Mouse (Mus musculus): Measurements from ENCODE around the gene Sele.

The Sele gene

DNA sequence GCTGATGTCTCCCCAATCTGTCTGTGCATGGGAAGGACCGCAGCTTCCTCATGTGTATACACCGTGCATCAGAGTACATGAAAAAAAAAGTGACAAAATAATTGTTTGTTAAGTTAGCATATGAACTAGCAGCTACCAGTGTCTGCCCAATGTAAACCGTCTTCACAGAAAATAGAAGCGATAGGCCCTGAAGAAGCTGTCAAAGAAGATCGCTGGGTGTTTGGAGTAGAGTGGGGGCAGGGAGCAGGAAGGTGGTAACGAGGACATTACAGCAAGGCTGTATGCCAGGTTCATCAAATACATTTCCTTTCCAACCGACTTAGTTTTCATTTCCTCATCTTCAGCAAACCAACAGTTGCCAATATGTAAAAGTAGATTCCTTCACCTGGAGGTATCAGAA is 23.1 kb downstream of the Sele start:
- DNase-seq (ENCODE audit: low read depth in 1 of 2, low spot score in 2 of 2): no peak

DNA sequence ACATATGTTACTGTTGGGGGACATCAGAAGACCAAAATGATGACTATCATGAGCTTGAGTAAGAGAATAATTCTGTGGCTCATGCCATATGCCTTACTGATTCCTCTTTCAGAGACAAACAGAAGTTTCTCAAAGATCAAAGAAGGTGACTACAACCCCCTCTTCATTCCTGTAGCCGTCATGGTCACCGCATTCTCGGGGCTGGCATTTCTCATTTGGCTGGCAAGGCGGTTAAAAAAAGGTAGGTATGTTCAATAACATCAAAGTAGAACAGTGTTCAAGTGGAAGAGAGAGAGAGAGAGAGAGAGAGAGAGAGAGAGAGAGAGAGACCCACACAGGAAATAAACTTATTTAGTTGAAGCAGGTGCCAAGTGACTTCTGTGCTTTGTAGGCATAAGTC is 24.0 kb downstream of the Sele start:
- DNase-seq (ENCODE audit: low read depth in 1 of 2, low spot score in 2 of 2): no peak

GRCm38 (mm10) chr1:164073091-164073490 is 25.1 kb downstream of the Sele start:
- DNase-seq (ENCODE audit: low read depth in 1 of 2, low spot score in 2 of 2): no peak

- no peak for DNase-seq (ENCODE audit: low read depth in 1 of 2, low spot score in 2 of 2)
Measured at GRCm38 (mm10) chr1:164073803-164074202, 25.8 kb downstream of the Sele start.

- DNase-seq (ENCODE audit: low read depth in 1 of 2, low spot score in 2 of 2): no peak
Measured at GRCm38 (mm10) chr1:164074606-164075140, 26.6 kb downstream of the Sele start.

DNA sequence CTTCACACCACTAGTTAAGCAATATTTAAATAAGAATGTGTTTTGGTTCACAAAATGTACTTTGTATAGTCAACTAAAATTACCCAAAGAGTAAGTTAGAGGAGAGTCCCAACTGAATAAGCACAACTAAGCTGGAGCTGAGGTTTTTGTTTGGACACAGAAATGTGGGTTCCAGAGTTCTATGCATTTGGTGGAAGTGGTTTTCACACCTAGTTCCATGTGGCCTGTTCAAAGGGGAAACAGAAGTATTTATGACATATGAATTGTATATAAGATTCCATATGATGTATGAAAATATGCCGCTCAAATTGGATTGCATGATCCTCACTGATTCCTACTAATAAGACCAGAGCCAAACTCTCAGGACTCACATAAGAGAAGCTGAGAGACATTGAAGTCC is 27.4 kb downstream of the Sele start:
- no peak for DNase-seq (ENCODE audit: low read depth in 1 of 2, low spot score in 2 of 2)

GRCm38 (mm10) chr1:164076441-164076840 is 28.4 kb downstream of the Sele start:
- no peak for DNase-seq (ENCODE audit: low read depth in 1 of 2, low spot score in 2 of 2)

- no peak for DNase-seq (ENCODE audit: low read depth in 1 of 2, low spot score in 2 of 2)
Measured at GRCm38 (mm10) chr1:164077031-164077430, 29.0 kb downstream of the Sele start.

- no peak for DNase-seq (ENCODE audit: low read depth in 1 of 2, low spot score in 2 of 2)
Measured at GRCm38 (mm10) chr1:164078323-164078741, 30.3 kb downstream of the Sele start.

DNA sequence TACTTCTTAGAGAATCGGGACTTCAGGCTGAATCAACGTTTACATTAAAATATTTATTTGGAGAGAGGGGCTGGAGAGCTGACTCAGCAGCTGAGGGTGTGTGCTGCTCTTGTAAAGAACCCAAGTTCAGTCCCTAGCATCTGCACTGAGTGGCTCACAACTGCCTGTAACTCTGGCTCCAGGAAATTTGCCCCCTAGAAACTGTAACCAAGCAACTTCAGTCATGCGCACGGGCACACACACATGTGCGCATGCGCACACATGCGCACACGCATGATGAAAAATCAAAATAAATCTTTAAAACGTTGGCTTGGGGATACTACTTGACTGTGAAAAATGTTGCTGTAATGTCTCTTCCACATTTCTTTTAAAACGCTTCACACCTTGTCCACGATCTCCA is 31.1 kb downstream of the Sele start:
- DNase-seq (ENCODE audit: low read depth in 1 of 2, low spot score in 2 of 2): no peak

- no peak for DNase-seq (ENCODE audit: low read depth in 1 of 2, low spot score in 2 of 2)
Measured at GRCm38 (mm10) chr1:164083046-164083445, 35.0 kb downstream of the Sele start.

- no peak for DNase-seq (ENCODE audit: low read depth in 1 of 2, low spot score in 2 of 2)
Measured at GRCm38 (mm10) chr1:164086797-164087196, 38.8 kb downstream of the Sele start.

DNA sequence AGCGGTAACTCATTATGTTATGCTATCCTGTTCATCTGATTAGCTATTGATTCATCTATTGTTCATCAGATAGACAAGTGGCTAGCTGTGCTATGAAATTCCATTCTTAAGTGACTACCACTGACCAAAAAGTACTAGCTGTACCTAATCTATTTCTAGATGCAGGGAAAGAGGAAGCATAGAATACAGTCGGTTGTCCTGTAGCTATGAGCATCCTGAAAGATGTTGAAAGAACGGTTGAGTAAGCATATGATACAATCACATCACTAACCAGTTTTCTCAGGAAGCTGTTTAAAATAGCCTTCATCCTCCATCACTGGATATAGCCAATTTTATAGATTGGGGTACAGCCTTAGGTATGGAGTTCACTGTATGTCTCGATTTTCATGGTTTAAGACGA is 39.8 kb downstream of the Sele start:
- peak in 1 of 2 experiments; percentile 33 for DNase-seq (ENCODE audit: low read depth in 1 of 2, low spot score in 2 of 2)

DNA sequence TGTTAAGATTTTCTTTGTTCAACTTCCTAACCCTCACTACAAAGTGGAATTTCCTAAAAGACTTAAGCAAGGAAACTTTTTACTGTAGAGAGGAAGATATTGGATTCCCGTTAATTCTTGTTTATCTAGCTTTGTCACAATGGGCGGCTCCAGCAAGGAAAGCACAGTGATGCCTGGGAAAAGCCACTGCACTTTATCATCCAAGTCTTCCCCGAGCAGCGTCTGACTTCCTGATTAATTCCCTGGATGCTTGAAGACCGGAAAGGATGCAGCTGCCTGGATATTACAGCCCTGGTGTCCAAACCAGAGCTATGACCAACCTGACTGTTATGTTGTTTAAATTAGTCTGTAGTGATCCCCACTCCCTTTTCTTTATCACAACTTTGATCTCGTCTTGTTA is 48.7 kb downstream of the Sele start:
- no peak for DNase-seq (ENCODE audit: low read depth in 1 of 2, low spot score in 2 of 2)

DNA sequence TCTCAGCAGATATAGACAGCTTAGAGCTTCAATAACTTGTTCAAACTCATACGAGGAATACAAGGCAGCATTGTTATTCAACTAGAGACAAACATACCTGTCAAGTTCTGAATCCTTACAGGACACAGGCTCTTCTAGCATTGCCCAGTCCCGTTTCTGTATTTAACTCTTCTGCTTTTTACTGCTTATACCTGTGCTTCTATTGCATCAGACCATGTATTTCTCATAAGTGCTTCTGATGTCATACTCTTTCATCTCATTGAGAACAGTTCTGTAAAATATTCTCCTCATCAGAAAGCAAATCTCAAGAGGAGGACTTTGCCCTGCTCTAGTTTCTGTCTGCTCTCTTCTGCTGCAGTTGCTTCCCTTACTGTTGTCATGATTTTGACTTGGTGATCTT is 49.9 kb downstream of the Sele start:
- no peak for DNase-seq (ENCODE audit: low read depth in 1 of 2, low spot score in 2 of 2)

GRCm38 (mm10) chr1:164098372-164098771 is 50.3 kb downstream of the Sele start:
- DNase-seq (ENCODE audit: low read depth in 1 of 2, low spot score in 2 of 2): no peak
